Mouse (Mus musculus) MEL (cell line): Measurements from ENCODE around the gene Nacc2.

Experiments used
- CHD1 ChIP-seq: IDR thresholded peaks from 2 replicates; pipeline ENCODE4 v1.6.1; 2012; ENCODE audit warnings: low read depth, mild to moderate bottlenecking, inconsistent platforms, low read length, improper control_type of control experiment
- CTCF ChIP-seq, 3 experiments: IDR thresholded peaks in 2 of 3; conservative IDR thresholded peaks in 1 of 3; 2 replicates each; pipeline ENCODE4 v1.5.1; 2011 to 2012; ENCODE audit warnings: low read length in 3 of 3, low read depth in 2 of 3, mild to moderate bottlenecking in 2 of 3, improper control_type of control experiment in 1 of 3, inconsistent platforms in 1 of 3, mixed read lengths in 1 of 3, moderate library complexity in 1 of 3; ENCODE audit not compliant: control insufficient read depth in 1 of 3, insufficient read depth in 1 of 3, poor library complexity in 1 of 3, severe bottlenecking in 1 of 3
- E2F4 ChIP-seq: IDR thresholded peaks from 2 replicates; pipeline ENCODE4 v1.6.1; 2011; ENCODE audit warnings: low read depth, low read length, improper control_type of control experiment, borderline replicate concordance
- GATA1 ChIP-seq: IDR thresholded peaks from 2 replicates; pipeline ENCODE4 v1.6.1; 2011; ENCODE audit warnings: low read depth, low read length, improper control_type of control experiment
- JUND ChIP-seq: IDR thresholded peaks from 2 replicates; pipeline ENCODE4 v1.6.1; 2011; ENCODE audit warnings: low read depth, mild to moderate bottlenecking, improper control_type of control experiment, low read length
- POLR2A ChIP-seq, 2 experiments: IDR thresholded peaks; 2 replicates each; pipeline ENCODE4 v1.6.1; 2011 to 2012; ENCODE audit warnings: low read length in 2 of 2, mild to moderate bottlenecking in 2 of 2, control low read depth in 1 of 2, improper control_type of control experiment in 1 of 2, low read depth in 1 of 2, moderate library complexity in 1 of 2; ENCODE audit not compliant: control insufficient read depth in 1 of 2, insufficient read depth in 1 of 2, poor library complexity in 1 of 2
- TAL1 ChIP-seq: IDR thresholded peaks from 2 replicates; pipeline ENCODE4 v1.6.1; 2012; ENCODE audit warnings: mild to moderate bottlenecking, inconsistent platforms, low read length, moderate library complexity, mixed read lengths
- TCF12 ChIP-seq: IDR thresholded peaks from 2 replicates; pipeline ENCODE4 v1.6.1; 2014; ENCODE audit warnings: low read depth, mild to moderate bottlenecking, inconsistent platforms, low read length, improper control_type of control experiment, moderate library complexity

DNA sequence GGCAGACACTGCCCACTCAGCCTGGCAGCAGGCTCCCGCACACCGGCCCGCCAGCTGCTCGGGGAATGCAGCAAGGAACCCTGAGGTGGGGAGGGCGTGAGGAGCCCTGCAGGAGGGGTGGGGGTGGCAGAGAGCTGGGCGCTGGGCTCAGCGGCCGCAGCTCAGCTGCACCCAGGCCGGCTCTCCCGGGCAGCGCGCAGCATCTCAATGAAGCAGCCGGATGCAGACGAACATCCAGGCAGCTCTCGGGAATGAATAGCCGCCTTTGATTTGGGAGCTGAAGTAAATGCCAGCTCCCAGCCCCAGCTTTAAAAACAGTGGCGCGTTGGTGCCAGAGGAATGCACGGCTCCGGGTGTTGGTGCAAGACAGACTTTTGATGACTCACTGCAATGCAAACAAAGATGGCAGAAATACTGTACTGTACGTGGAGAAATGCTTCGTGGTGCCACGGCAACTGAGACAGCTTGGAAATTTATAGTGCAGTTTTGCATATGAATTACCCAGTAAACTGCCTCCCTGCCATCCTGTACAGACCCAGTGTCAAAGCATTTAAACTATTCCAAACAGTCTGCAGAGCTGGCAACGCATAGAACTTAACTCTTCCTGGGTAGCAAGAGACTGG lies 31.1 kb downstream of the Nacc2 start:
- TF ChIP-seq TCF12 (no peak), CTCF (IDR thresholded peaks at IDR 0.05 in 2 of 3, conservative IDR thresholded peaks at IDR 0.05 in 1 of 3; ENCODE audit: control insufficient read depth in 1 of 3, insufficient read depth in 1 of 3, low read depth in 2 of 3, low read length in 3 of 3, poor library complexity in 1 of 3, severe bottlenecking in 1 of 3) (no peak), E2F4 (no peak), JUND (no peak), POLR2A (IDR thresholded peaks at IDR 0.05; ENCODE audit: control insufficient read depth in 1 of 2, insufficient read depth in 1 of 2, low read depth in 1 of 2, low read length in 2 of 2, poor library complexity in 1 of 2) (no peak), CHD1 (no peak), GATA1 (no peak), TAL1 (no peak)
